Mouse (Mus musculus) A20 (cell line): ENCODE data around the gene Cables2.

Experiments used
- DNase-seq: peaks from one replicate; pipeline ENCODE4 v3.0.0-alpha.2; 2011; ENCODE audit warnings: low read depth, low spot score

Gene Cables2

DNA sequence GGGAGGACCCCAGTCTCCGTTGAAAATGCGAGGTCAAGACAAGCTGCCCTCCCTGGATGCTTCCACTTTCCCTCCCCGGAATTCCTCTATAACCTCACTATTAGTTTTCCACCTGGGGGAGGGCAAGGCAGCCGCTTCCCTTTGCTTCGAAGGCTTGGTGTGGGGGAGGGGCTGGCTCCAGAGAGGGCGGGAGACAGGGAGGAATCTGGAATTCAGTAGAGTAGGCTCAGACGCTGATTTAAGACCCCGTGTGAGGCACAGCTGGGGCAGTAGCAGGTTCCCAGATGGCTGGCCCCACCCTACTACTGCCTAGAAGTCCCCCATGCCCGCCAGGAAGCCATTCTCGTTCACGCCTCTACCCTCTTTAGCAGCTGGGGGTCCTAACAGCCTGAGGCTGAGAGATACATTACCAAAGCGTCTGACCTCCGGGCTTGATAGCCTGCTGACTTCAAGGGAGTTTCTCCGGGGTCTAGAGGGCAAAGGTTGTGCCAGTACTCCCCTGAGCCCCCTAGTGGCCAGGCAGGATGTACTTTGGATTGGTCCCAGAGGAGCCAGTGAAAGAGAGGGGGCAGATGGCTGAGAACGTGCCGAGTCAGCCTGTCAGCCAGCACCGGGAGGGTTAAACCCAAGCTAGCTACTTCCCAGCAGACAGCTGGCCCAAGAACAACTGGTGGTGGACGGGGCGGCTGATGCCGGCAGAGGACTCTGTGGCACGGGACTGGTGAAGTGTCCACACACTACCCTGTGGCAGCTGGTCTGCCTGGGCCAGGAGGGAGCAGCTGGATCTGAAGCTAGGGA, 45.8 kb downstream of the Cables2 start:
- DNase-seq = peak; percentile 60

GRCm38 (mm10) chr2:180225762-180226378, 47.4 kb downstream of the Cables2 start, which contains the start of gene Lama5:
TSS of gene Lama5 (minus strand) at chr2:180225859.
- DNase-seq = no peak

- no peak for DNase-seq
Observed at GRCm38 (mm10) chr2:180225044-180225761, 48.1 kb downstream of the Cables2 start.

DNA sequence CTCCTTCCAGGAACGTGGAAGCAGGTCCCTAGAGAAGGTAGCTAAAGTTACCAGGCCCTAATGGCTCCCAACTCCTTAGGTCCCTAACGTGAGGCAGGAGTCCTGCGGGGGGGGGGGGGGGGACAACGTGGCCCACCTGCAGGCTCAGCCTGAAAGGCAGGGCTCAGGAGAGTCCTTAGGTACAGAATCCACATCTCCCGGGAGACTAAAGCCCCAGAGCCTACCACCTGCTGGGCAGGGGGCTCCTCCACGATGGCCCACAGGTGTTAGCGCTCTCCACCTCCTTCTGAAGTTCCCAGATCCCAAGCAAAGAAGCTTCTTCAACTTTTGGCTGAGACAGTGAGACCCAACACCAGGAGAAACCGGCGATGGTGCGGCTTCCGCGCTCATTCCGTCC, 48.7 kb downstream of the Cables2 start:
- DNase-seq = no peak

DNA sequence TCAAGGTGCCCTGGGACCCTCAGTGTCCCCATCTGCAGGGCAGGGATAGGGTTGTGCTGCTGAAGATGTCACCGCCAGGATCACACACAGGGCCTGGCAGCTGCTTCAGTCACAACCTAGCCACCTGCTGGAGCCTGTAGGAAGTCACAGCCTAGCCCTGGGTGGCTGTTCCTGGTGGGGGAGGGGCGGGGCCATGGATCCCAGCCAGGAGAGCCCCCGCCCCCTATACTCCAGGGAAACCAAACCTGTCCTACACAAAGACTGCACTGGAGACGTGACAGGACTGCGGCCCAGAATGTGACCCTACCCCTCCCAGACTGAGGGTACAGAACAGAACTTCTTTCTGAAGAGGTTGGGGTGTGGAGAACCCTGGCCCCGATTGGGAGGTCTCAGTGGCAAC, 51.0 kb downstream of the Cables2 start:
- DNase-seq = no peak

- DNase-seq = no peak
Observed at GRCm38 (mm10) chr2:180221051-180221450, 52.2 kb downstream of the Cables2 start.

DNA sequence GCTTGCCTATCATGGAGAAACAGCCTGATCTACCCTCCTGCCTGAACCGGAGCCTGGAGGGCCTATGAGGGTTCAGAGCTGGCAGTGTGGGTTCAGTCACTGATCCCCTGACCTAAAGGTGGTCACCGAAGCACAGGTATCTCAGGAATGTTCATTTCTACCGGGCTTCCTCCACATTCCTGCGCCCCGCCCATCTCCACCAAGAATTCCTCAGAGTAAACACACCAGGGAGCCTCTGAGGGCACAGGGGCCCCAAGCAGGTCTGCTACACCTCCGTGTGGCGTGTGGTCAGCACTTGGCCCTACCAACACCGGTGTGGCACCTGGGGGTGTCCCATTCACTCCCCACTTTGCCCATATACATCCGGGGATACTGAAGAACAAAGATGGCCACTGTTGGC, 53.1 kb downstream of the Cables2 start:
- DNase-seq = no peak

GRCm38 (mm10) chr2:180219145-180219943, 54.0 kb downstream of the Cables2 start:
- DNase-seq = no peak

- no peak for DNase-seq
Observed at GRCm38 (mm10) chr2:180218677-180219076, 54.6 kb downstream of the Cables2 start.

- DNase-seq = no peak
Observed at GRCm38 (mm10) chr2:180218241-180218640, 55.1 kb downstream of the Cables2 start.

DNA sequence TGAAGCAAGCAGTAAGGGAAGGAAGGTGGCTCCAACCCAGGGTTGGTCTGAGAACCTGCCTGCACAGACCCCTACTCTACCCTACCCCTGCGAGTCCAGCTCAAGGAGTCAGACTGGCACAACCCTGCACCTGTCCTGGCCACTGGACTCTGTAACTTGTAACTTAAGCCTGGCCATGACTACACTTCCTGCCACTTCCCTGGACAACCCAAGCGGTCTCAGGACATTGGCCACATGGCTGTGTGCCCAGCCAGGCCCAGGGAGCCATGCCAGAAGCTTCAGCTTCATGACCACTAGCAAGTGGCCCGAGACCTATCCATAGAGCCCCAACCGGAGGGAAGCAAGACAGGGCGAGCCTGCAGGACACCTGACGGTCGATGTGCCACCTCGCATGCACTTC, 55.7 kb downstream of the Cables2 start:
- no peak for DNase-seq

DNA sequence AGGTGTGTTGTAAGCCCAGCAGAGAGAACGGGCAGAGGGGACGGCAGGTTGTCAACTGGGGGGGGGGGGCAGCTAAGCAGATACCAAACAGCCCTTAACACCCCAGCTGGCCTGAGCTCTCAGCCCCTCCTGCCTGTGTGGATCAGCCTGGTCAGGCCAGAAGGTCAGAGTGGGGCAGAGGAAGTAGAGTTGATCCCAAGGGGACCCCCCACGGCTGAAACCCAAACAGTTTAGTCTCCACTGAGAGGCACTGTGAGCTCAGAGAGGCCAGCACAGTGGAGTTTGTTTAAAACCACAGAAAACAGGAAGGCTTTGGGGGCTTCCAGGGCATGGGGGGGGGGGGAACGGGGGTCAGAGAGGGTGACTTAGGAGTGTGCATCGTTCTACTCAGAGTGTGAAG, 56.4 kb downstream of the Cables2 start:
- no peak for DNase-seq

DNA sequence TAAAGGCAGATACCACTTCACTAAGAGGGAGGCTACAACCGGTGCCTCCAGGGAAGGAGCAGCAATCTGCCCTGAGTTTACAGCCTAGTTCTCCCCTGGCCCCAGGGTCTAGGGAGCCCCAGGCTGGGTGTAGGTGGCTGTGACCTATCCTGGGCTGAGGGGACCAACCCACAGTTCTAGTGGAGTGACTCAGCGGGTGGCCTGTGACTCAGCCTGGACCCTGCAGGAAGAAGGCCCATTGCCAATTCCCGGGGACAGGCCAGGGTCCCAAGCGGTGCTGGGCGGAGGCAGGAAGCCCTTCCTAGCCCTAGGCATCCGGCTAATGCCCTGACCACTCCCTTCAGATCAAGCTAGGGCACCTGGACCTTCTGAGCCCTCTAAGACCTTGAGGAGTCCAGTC, 57.3 kb downstream of the Cables2 start:
- no peak for DNase-seq

DNA sequence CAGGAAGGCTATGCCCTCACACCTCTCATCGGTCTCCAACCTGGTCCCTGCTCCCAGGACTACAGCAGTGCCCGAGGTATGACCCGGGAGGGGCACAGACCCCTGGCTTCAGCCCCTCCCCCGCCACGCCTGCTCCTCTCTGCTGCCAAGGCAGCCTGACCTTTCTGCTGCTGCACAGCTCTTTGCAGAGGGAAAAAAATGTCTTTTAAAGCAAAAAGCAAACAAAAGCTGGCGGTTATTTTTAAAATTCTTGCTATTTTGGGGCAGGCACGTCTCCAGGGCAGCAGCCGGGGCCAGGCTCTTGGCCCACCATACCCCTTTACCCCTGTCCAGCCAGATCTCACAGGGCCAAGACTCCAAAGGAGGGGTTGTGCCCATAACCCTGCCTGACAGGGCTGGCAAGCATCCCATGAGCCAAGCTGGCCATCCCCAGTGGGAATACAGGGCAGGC, 58.3 kb downstream of the Cables2 start:
- DNase-seq = no peak

DNA sequence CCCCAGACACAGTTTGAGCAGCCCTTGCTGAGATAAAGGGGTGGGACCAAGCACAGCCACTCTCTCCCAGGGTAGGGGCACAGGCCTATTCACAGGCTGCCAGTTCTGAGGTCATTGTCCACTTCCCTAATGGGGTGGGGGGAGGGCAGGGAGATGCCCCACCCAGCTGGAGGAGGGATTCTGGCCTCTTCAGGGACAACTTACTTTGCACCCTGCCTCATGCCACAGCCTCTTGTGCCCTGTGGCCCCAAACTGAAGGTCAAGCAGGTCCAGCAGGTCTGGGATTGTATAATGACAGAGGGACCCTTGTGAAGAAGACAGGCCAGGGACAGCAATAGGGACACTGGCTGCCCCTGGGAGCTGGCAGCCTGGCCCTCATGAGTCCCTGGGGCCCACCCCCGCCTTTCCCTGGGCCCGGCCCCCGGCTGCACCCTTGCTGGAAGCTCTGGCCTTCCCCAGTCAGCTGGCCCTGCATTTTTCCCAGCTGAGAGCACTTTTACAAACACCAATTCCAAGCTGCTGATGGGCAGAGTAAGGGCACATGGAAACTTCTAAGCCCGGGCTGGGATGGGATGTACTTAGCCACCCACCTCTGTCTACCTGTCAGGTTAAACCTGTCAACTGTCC, 58.8 kb downstream of the Cables2 start:
- DNase-seq = no peak

DNA sequence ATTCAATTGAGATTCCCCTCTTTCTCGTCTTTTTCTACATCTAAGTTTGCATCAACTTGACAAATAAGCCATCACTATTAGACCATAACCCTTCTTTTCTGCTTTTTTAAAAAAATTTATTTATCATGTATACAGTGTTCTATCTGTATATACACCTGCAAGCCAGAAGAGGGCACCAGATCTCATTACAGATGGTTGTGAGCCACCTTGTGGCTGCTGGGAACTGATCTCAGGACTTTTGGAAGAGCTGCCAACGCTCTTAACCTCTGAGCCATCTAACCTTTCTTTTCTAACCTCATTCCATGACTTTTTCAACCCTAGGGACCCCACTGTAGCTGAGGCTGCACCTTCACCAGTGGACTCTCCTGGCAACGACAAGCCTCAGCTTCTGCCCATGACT, 61.0 kb downstream of the Cables2 start:
- DNase-seq = peak; percentile 19

DNA sequence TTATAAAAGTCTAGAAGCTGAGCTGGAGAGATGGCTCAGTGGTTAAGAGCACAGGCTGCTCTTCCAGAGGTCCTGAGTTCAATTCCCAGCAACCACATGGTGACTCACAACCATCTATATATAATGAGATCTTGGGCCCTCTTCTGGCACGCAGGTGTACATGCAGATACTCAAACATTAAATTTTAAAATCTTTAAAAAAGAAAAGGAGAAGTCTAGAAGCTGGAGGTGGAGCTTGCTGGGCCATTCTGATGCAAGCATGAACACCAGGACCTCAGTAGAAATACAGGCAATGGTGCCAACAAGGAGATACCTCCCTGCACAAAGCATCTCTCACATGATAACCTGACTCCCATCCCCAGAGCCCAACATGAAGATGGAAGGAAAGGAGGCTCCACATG, 64.3 kb downstream of the Cables2 start:
- DNase-seq = peak; percentile 25
